Mouse (Mus musculus): Measurements from ENCODE around the gene Epop. TPM values are rescaled to one million over a fixed set of nuclear protein-coding genes. Genes with fewer than 3 reads are reported as not detected.

Epop gene
- total RNA-seq, 4 experiments from 2014 or later: 0.39 to 0.92 (median 0.75) TPM

DNA sequence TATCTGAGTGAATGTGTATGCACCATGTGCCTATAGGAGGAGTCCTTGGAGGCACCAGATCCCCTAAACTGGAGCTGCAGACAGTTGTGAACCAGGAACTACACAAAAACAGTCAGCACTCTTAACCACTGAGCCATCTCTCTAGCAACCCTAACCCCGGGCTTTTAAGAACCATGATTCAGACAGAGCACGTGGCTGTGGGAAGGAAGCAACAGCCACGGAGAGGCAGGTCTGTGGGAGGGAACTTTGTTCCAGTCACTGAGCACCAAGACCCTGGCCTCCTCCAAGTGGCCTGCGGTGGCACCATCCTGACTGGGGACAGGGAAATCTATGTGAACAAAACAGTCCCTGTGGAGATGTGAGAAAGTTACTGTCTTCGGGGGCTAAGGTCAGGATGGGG is 37.6 kb downstream of the Epop start:
- DNase-seq (ENCODE audit: low spot score in 2 of 2): no peak

DNA sequence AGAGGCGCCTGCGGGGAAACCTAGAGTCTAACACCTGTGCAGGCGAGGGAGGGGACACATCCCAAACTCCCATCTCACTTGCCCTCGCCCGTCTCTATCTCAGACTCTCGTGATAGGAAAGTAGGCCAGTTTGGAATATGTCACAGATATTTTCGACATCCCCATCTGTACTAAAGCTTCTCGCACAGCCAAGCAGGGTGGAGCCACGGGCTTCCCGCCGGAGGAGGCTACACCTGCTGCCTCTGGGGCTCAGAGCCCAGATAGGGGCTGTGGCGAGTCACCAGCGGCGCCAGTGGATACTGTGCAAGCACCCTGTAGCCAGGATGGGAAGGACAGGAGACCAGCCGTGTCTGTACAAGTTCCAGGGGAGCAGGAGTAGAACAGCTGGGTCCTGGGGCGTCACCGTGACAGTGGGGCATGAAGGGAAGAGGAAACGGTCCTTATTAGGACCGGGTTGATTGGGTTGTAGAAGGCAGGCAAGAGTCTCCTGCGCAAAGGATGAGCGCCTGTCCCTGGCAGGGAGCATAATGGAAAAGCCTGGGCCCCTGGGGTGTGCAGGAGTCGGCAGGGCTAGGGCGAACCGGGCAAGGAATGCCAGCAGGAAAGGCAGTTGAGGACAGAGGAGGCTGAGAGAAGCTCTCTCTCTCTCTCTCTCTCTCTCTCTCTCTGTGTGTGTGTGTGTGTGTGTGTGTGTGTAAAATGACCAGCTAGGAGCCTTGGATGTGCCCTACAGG is 39.1 kb downstream of the Epop start:
- DNase-seq (ENCODE audit: low spot score in 2 of 2): no peak

- no peak for DNase-seq (ENCODE audit: low spot score in 2 of 2)
These were observed 40.3 kb downstream of the Epop start for GRCm38 (mm10) chr11:97589216-97589615.

DNA sequence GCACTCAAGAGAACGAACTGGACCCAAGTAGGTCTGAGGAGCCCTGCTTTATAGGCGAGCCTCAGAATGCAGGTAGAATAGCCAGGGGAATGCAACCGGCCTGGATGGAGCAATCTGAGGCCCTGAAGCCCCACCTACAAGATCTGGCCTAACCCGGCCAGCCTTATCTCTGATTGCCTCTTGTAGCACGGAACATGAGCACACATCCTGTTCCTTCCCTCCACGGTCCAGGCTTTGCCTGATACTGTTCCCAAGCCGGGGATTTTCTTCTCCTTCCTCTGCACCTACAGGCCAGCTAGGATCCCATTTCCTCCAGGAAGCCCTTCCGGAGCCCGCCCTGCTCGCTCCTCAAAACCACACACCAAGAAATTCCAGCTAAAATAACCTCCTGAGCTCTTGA is 43.6 kb downstream of the Epop start:
- no peak for DNase-seq (ENCODE audit: low spot score in 2 of 2)

DNA sequence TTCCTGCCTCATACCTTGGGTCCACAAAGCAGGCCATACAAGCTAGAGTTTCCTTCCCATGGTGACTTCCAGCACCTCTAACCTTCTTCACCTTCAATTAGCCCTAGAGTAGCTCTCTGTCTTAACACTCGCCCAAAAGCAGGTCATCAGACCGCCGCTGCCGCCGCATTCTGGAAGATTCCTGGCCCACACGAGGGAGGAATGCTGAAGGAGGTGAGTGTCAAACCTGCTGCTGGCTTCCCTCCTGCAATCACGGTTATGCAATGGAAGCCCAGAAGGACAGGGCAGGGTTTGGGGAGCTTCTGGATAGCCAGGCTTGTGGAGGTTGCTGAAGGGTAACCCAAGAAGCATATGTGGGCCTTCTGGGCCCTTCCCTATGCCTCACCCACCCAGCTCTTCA is 45.0 kb downstream of the Epop start:
- no peak for DNase-seq (ENCODE audit: low spot score in 2 of 2)

DNA sequence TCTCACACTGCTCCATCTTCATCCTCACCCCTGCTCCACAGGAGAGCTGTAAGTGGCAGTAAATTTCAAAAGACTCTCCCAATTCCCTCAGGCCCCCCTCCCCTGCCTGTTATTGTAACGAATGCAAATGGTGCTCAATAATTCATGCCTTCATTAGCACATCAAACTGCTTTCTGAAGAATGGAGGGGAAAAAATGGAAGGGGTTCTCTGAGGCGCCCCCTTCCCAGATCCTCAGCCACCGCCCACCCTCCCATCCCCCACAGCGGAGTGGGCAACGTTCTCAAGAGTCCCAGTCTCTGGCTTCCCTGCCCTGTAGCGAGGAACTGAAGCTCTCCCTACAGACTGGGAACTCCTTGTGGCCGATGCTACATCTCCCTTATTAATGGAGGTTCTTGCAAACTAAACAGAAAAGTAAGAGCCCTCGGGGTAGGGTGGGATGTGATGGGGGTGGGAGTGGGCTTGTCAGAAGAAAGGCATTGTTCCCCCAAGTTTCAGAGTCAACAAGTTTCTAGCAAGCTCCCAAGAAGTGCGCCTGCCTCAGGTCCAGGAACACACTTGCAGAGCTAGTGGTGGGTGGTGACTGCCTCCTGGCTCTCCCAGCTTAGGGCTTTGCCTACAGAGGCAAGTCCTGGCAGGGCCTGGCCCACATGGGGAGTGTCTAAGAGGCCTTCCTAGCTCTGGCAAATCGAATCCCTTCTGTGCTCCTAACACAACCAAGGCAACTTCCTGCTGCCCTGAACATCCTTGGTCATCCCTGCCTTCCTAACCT is 50.2 kb downstream of the Epop start:
- DNase-seq (ENCODE audit: low spot score in 2 of 2): no peak

GRCm38 (mm10) chr11:97578286-97578685 is 51.2 kb downstream of the Epop start:
- no peak for DNase-seq (ENCODE audit: low spot score in 2 of 2)

Small RNA genes lying within 50 kb of the gene (microRNA-seq; reads per million reads assigned to microRNA genes)
- gene Gm24158 (not detected), gene Mir6927 (not detected)

Other genes with a start within 250 kb of the Epop start
- 1 to 10 TPM; 3.4 to 5.2 (median 4.5) TPM for gene Arhgap23, start 214.2 kb downstream of the Epop start, total RNA-seq (2022)
- gene 4933428G20Rik, start 129.4 kb downstream of the Epop start, total RNA-seq (2022): not detected
- 1 to 10 TPM; 1.1 to 2.5 (median 1.6) TPM for gene Srcin1, start 53.5 kb downstream of the Epop start, total RNA-seq (2022)
- gene Mllt6, start 33.7 kb upstream of the Epop start, total RNA-seq (2022): 10 to 100 TPM; 45.5 to 63.7 (median 51.7) TPM
- gene Cisd3, start 56.1 kb upstream of the Epop start, total RNA-seq (2022): 100 to 1,000 TPM; 102 to 119 (median 105) TPM
- gene Pcgf2, start 70.8 kb upstream of the Epop start, total RNA-seq (2022): 1 to 10 TPM; 1.2 to 2.7 (median 1.5) TPM
- gene Psmb3, start 73.7 kb upstream of the Epop start, total RNA-seq (2022): 100 to 1,000 TPM; 164 to 175 (median 171) TPM
- 10 to 100 TPM; 68.1 to 81.6 (median 73.1) TPM for gene Pip4k2b, start 115.0 kb upstream of the Epop start, total RNA-seq (2022)
- 1 to 10 TPM; 3.2 to 5.9 (median 4.7) TPM for gene Cwc25, start 136.9 kb upstream of the Epop start, total RNA-seq (2022)
- not detected for gene 1700001P01Rik, start 146.2 kb upstream of the Epop start, total RNA-seq (2022)
- gene Rpl23, start 152.7 kb upstream of the Epop start, total RNA-seq (2022): 100 to 1,000 TPM; 371 to 534 (median 431) TPM
- 10 to 100 TPM in 2 of 4 experiments, 1 to 10 TPM in 2; 5.9 to 11.2 (median 9.0) TPM for gene Lasp1, start 169.3 kb upstream of the Epop start, total RNA-seq (2022)
- gene B230217C12Rik, start 211.1 kb upstream of the Epop start, total RNA-seq (2022): under 1 TPM; 0.19 to 0.51 (median 0.32) TPM